Mouse (Mus musculus) left cerebral cortex, postnatal 36 days (tissue): ENCODE measurements around the gene Klhdc9. TPM values are rescaled to one million over a fixed set of nuclear protein-coding genes. Genes with fewer than 3 reads are reported as not detected.

ENCODE experiments used
- DNase-seq, 2 experiments: peaks; one replicate each; pipeline ENCODE4 v3.0.0; 2021 to 2022; ENCODE audit warnings: low spot score in 2 of 2, mixed read lengths in 1 of 2
- intact Hi-C: fragments of 180-260 bp; cut with DNase I; formaldehyde crosslinking; loops from one replicate; pipeline ENCODE4 v1.15.1; 2025
- total RNA-seq, 2 experiments: library from RNA; stranded (reverse); gene quantifications; 2 replicates each; pipeline ENCODE4 v1.2.3; 2021

Gene Klhdc9
- total RNA-seq, 2 experiments from 2014 or later, result 7.9 to 10.9 TPM

- DNase-seq, result peak; percentile 44 to 63
- intact Hi-C loops, result loop anchor here (1.0 to 2.0 kb wide), 2 partner anchors 50 to 117 kb away; partner anchors contain the start of gene Usf1
Measured at GRCm38 (mm10) chr1:171361106-171362103, 807 bp upstream of the Klhdc9 start.

GRCm38 (mm10) chr1:171360253-171360652, 345 bp downstream of the Klhdc9 start:
- peak; percentile 52 to 57 for DNase-seq
- intact Hi-C loops, result loop anchor here (2.0 kb wide), 1 partner anchor 119 kb away; no protein-coding TSS in a partner anchor

- DNase-seq, result no peak
- intact Hi-C loops, result loop anchor here (10.0 kb wide), 1 partner anchor 244 kb away; the partner anchor contains the start of gene Cfap126
Measured at GRCm38 (mm10) chr1:171358421-171358820, 2.2 kb downstream of the Klhdc9 start.

- intact Hi-C loops, result loop anchor here (10.0 kb wide), 1 partner anchor 242 kb away; the partner anchor contains the start of gene Cfap126
- no peak for DNase-seq
Measured at GRCm38 (mm10) chr1:171356814-171357213, 3.8 kb downstream of the Klhdc9 start.

- intact Hi-C loops, result loop anchor here (10.0 kb wide), 1 partner anchor 241 kb away; the partner anchor contains the start of gene Cfap126
- DNase-seq, result no peak
Measured at GRCm38 (mm10) chr1:171355812-171356340, 4.7 kb downstream of the Klhdc9 start.

- intact Hi-C loops, result no loop called here
- DNase-seq, result no peak
Measured at GRCm38 (mm10) chr1:171349210-171349609, 11.4 kb downstream of the Klhdc9 start.

GRCm38 (mm10) chr1:171348665-171349064, 11.9 kb downstream of the Klhdc9 start:
- intact Hi-C loops, result no loop called here

GRCm38 (mm10) chr1:171346095-171346450, 14.5 kb downstream of the Klhdc9 start:
- intact Hi-C loops, result no loop called here
- DNase-seq, result no peak

More at GRCm38 (mm10) chr1:171348665-171349064, 11.9 kb downstream of the Klhdc9 start:
- no peak for DNase-seq

GRCm38 (mm10) chr1:171345225-171346094, 15.1 kb downstream of the Klhdc9 start, which contains the start of the genes Nit1 and Pfdn2:
Gene Nit1 (minus strand): TSS chr1:171345646.
Gene Pfdn2 (plus strand): TSS chr1:171345670.
- intact Hi-C loops, result loop anchor here (1.0 kb wide), 1 partner anchor 16 kb away; the partner anchor contains the start of gene Dedd
- peak; percentile 90 for DNase-seq

GRCm38 (mm10) chr1:171344715-171345114, 15.9 kb downstream of the Klhdc9 start:
- intact Hi-C loops, result loop anchor here (1.0 kb wide), 1 partner anchor 15 kb away; the partner anchor contains the start of gene Dedd
- no peak for DNase-seq

- no peak for DNase-seq
- intact Hi-C loops, result no loop called here
Measured at GRCm38 (mm10) chr1:171343922-171344677, 16.5 kb downstream of the Klhdc9 start.

GRCm38 (mm10) chr1:171342262-171343207, 18.1 kb downstream of the Klhdc9 start:
- intact Hi-C loops, result no loop called here
- no peak for DNase-seq

GRCm38 (mm10) chr1:171330216-171330560, 30.4 kb downstream of the Klhdc9 start:
- DNase-seq, result no peak
- intact Hi-C loops, result no loop called here

- intact Hi-C loops, result loop anchor here (1.0 kb wide), 3 partner anchors 16 to 82 kb away; partner anchors contain the start of genes Nit1, Pfdn2 and Usf1
- peak in 1 of 2 experiments; percentile 57 for DNase-seq
Measured at GRCm38 (mm10) chr1:171329433-171330215, 31.0 kb downstream of the Klhdc9 start.

GRCm38 (mm10) chr1:171328839-171329432, 31.7 kb downstream of the Klhdc9 start, which contains the start of gene Dedd:
Gene Dedd (plus strand): TSS chr1:171329145.
- DNase-seq, result peak; percentile 94 to 95

GRCm38 (mm10) chr1:171328244-171328643, 32.4 kb downstream of the Klhdc9 start:
- no peak for DNase-seq
- intact Hi-C loops, result no loop called here

More at GRCm38 (mm10) chr1:171328839-171329432, 31.7 kb downstream of the Klhdc9 start, which contains the start of gene Dedd:
- intact Hi-C loops, result loop anchor here (1.0 kb wide), 3 partner anchors 16 to 82 kb away; partner anchors contain the start of genes Nit1, Pfdn2 and Usf1
